Mouse (Mus musculus): Measurements from ENCODE around the gene Gm13693. TPM values are rescaled to one million over a fixed set of nuclear protein-coding genes. Genes with fewer than 3 reads are reported as not detected.

Gene Gm13693
- polyA plus RNA-seq, 1 experiment from 2014 or later: not detected

- Histone ChIP-seq H3K4me3 (no peak overlapping the region), H3K9me3 (no peaks in the 10 kb centered on the region), H3K27me3 (replicated peaks; ENCODE audit: low read depth, poor library complexity, severe bottlenecking) (no peaks in the 10 kb centered on the region), H3K27ac (replicated peaks) (no peak overlapping the region), H3K4me1 (no peaks in the 10 kb centered on the region), H3K36me3 (replicated peaks) (no peaks in the 10 kb centered on the region)
- no peak for DNase-seq (ENCODE audit: low spot score)
- WGBS: 68% methylated on average over 1 of the region's 1 CpGs
Measured at GRCm38 (mm10) chr2:84008913-84009312, 47.6 kb downstream of the Gm13693 start.

- H3K4me3 ChIP-seq: no peak overlapping the region
- H3K4me1 ChIP-seq: no peaks in the 10 kb centered on the region
- H3K9me3 ChIP-seq: no peaks in the 10 kb centered on the region
- H3K27me3 ChIP-seq (replicated peaks; ENCODE audit: low read depth, poor library complexity, severe bottlenecking): no peaks in the 10 kb centered on the region
- no peaks in the 10 kb centered on the region for H3K36me3 ChIP-seq (replicated peaks)
- H3K27ac ChIP-seq (replicated peaks): no peak overlapping the region
- no peak for DNase-seq (ENCODE audit: low spot score)
- 77% methylated on average over 3 of the region's 3 CpGs for WGBS
Measured at GRCm38 (mm10) chr2:84009818-84010217, 48.5 kb downstream of the Gm13693 start.

Other genes starting within 250 kb of the Gm13693 start
- gene Itgav, start 237.1 kb upstream of the Gm13693 start, polyA plus RNA-seq (2016; fragmentation: Nextera tagmentation; extraction: Ambion mirVana): 54.0 and 55.7 TPM in 2 replicates
- 18.5 and 19.4 TPM in 2 replicates for gene Fam171b, start 148.9 kb upstream of the Gm13693 start, polyA plus RNA-seq (2016; fragmentation: Nextera tagmentation; extraction: Ambion mirVana)
- not detected in 2 replicates for gene Zswim2, start 20.3 kb upstream of the Gm13693 start, polyA plus RNA-seq (2016; fragmentation: Nextera tagmentation; extraction: Ambion mirVana)
- not detected in 2 replicates for gene Gm13698, start 5.8 kb upstream of the Gm13693 start, polyA plus RNA-seq (2016; fragmentation: Nextera tagmentation; extraction: Ambion mirVana)
- gene Gm13695, start 5.8 kb downstream of the Gm13693 start, polyA plus RNA-seq (2016; fragmentation: Nextera tagmentation; extraction: Ambion mirVana): not detected in 2 replicates
- gene Gm13696, start 11.6 kb downstream of the Gm13693 start, polyA plus RNA-seq (2016; fragmentation: Nextera tagmentation; extraction: Ambion mirVana): not detected in 2 replicates
- not detected in 2 replicates for gene Gm13694, start 17.4 kb downstream of the Gm13693 start, polyA plus RNA-seq (2016; fragmentation: Nextera tagmentation; extraction: Ambion mirVana)
- not detected in 2 replicates for gene Gm13697, start 23.2 kb downstream of the Gm13693 start, polyA plus RNA-seq (2016; fragmentation: Nextera tagmentation; extraction: Ambion mirVana)
- not detected in 2 replicates for gene Gm13691, start 29.1 kb downstream of the Gm13693 start, polyA plus RNA-seq (2016; fragmentation: Nextera tagmentation; extraction: Ambion mirVana)